Mouse (Mus musculus): ENCODE results near the gene Mgat3. TPM values are rescaled to one million over a fixed set of nuclear protein-coding genes. Genes with fewer than 3 reads are reported as not detected.

Mgat3 gene
- polyA plus RNA-seq, 1 experiment = 19.2 TPM

GRCm38 (mm10) chr15:80219705-80220657, 46.5 kb downstream of the Mgat3 start:
- H3K79me2 ChIP-seq (ENCODE audit: control insufficient read depth, insufficient read depth) = no peaks in the 10 kb centered on the region
- H3K79me3 ChIP-seq (ENCODE audit: low read depth) = no peaks in the 10 kb centered on the region
- peak overlapping the region; percentile 31 for H3ac ChIP-seq (ENCODE audit: control insufficient read depth, insufficient read length, low read depth)
- peak; percentile 85 for TF ChIP-seq USF1 (IDR thresholded peaks at IDR 0.05; ENCODE audit: low read depth)
- TF ChIP-seq CEBPB (IDR thresholded peaks at IDR 0.05; ENCODE audit: low read depth) = peak; percentile 36
- TF ChIP-seq CTCF (IDR thresholded peaks at IDR 0.05; ENCODE audit: control insufficient read depth, insufficient read depth, insufficient read length) = no peak
- no peaks in the 10 kb centered on the region for H3K27me3 ChIP-seq (ENCODE audit: control insufficient read depth, insufficient read depth, insufficient read length)
- H3K36me3 ChIP-seq (ENCODE audit: control insufficient read depth, insufficient read depth) = no peaks in the 10 kb centered on the region
- no peak overlapping the region for H3K4me3 ChIP-seq (ENCODE audit: insufficient read depth, poor library complexity, severe bottlenecking)

- Histone ChIP-seq H3K79me2 (ENCODE audit: control insufficient read depth, insufficient read depth) (no peaks in the 10 kb centered on the region), H3K79me3 (ENCODE audit: low read depth) (no peaks in the 10 kb centered on the region), H3ac (ENCODE audit: control insufficient read depth, insufficient read length, low read depth) (no peak overlapping the region), H3K36me3 (ENCODE audit: control insufficient read depth, insufficient read depth) (no peaks in the 10 kb centered on the region), H3K27me3 (ENCODE audit: control insufficient read depth, insufficient read depth, insufficient read length) (no peaks in the 10 kb centered on the region), H3K4me3 (ENCODE audit: insufficient read depth, poor library complexity, severe bottlenecking) (no peak overlapping the region)
- no peak for TF ChIP-seq MAX (IDR thresholded peaks at IDR 0.05)
- no peak for TF ChIP-seq FOSL1 (IDR thresholded peaks at IDR 0.05; ENCODE audit: insufficient read depth, low read length, poor library complexity, severe bottlenecking)
- no peak for TF ChIP-seq CTCF (IDR thresholded peaks at IDR 0.05; ENCODE audit: control insufficient read depth, insufficient read depth, insufficient read length)
- TF ChIP-seq MYOG (IDR thresholded peaks at IDR 0.05; ENCODE audit: control insufficient read depth, extremely low read depth, insufficient read length) = no peak
- no peak for TF ChIP-seq CEBPB (IDR thresholded peaks at IDR 0.05; ENCODE audit: low read depth)
- TF ChIP-seq USF1 (IDR thresholded peaks at IDR 0.05; ENCODE audit: low read depth) = no peak
- no peak for TF ChIP-seq MYOD1 (IDR thresholded peaks at IDR 0.05; ENCODE audit: control insufficient read depth, insufficient read length, low read depth)
Measured at GRCm38 (mm10) chr15:80221031-80221430, 47.5 kb downstream of the Mgat3 start.

DNA sequence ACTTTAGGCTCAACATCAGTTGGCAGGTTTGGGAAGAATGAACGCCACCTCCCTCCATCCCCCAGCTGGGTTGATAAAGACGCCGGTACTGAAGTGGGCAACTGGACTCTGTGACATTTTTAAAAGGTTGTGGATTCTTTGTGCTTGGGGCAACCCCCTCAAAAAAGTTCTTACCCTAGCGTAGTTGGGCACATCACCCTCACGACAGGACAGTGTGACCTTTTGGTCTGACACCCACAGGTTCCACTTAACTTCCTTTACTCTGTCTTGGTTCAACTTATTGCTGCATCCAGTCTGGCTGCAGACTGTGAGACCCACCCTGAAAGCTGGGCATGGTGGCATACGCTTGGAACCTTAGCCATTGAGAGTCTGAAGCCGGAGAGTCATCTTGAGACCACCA, 50.2 kb downstream of the Mgat3 start:
- TF ChIP-seq USF1 (IDR thresholded peaks at IDR 0.05; ENCODE audit: low read depth) (no peak), MYOG (IDR thresholded peaks at IDR 0.05; ENCODE audit: control insufficient read depth, extremely low read depth, insufficient read length) (no peak), FOSL1 (IDR thresholded peaks at IDR 0.05; ENCODE audit: insufficient read depth, low read length, poor library complexity, severe bottlenecking) (no peak), CTCF (IDR thresholded peaks at IDR 0.05; ENCODE audit: control insufficient read depth, insufficient read depth, insufficient read length) (no peak), MAX (IDR thresholded peaks at IDR 0.05) (no peak), MYOD1 (IDR thresholded peaks at IDR 0.05; ENCODE audit: control insufficient read depth, insufficient read length, low read depth) (no peak), CEBPB (IDR thresholded peaks at IDR 0.05; ENCODE audit: low read depth) (no peak)
- no peak overlapping the region for H3ac ChIP-seq (ENCODE audit: control insufficient read depth, insufficient read length, low read depth)
- H3K79me2 ChIP-seq (ENCODE audit: control insufficient read depth, insufficient read depth) = no peaks in the 10 kb centered on the region
- H3K4me3 ChIP-seq (ENCODE audit: insufficient read depth, poor library complexity, severe bottlenecking) = no peak overlapping the region
- H3K79me3 ChIP-seq (ENCODE audit: low read depth) = no peaks in the 10 kb centered on the region
- H3K27me3 ChIP-seq (ENCODE audit: control insufficient read depth, insufficient read depth, insufficient read length) = no peaks in the 10 kb centered on the region
- H3K36me3 ChIP-seq (ENCODE audit: control insufficient read depth, insufficient read depth) = no peaks in the 10 kb centered on the region

DNA sequence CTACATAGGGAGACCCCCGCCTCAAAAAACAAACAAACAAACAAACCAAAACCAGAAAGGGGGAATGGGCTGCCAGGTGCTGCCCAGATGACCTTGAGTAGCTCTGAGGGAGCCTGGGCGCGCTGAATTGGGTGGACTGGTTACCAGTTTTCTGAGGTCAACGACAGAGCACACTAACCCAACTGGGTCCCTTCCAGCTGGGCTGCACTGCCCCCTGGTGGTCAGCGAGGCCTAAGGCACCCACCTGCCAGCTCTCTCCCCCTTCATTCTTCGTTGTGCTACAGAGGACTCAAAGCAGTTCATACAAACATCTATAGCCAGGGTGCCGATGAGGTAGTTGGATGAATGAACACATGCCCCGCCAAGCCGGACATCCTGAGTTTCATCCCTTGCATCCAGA, 51.7 kb downstream of the Mgat3 start:
- Histone ChIP-seq H3K36me3 (ENCODE audit: control insufficient read depth, insufficient read depth) (no peaks in the 10 kb centered on the region), H3K4me3 (ENCODE audit: insufficient read depth, poor library complexity, severe bottlenecking) (no peak overlapping the region), H3K79me2 (ENCODE audit: control insufficient read depth, insufficient read depth) (no peaks in the 10 kb centered on the region), H3ac (ENCODE audit: control insufficient read depth, insufficient read length, low read depth) (no peak overlapping the region), H3K79me3 (ENCODE audit: low read depth) (no peaks in the 10 kb centered on the region), H3K27me3 (ENCODE audit: control insufficient read depth, insufficient read depth, insufficient read length) (no peaks in the 10 kb centered on the region)
- no peak for TF ChIP-seq USF1 (IDR thresholded peaks at IDR 0.05; ENCODE audit: low read depth)
- TF ChIP-seq CTCF (IDR thresholded peaks at IDR 0.05; ENCODE audit: control insufficient read depth, insufficient read depth, insufficient read length) = peak; percentile 89

- no peak overlapping the region for H3K4me3 ChIP-seq (ENCODE audit: insufficient read depth, poor library complexity, severe bottlenecking)
- TF ChIP-seq MAX (IDR thresholded peaks at IDR 0.05) = no peak
- no peak for TF ChIP-seq CEBPB (IDR thresholded peaks at IDR 0.05; ENCODE audit: low read depth)
- no peak for TF ChIP-seq MYOD1 (IDR thresholded peaks at IDR 0.05; ENCODE audit: control insufficient read depth, insufficient read length, low read depth)
- no peak for TF ChIP-seq FOSL1 (IDR thresholded peaks at IDR 0.05; ENCODE audit: insufficient read depth, low read length, poor library complexity, severe bottlenecking)
- TF ChIP-seq MYOG (IDR thresholded peaks at IDR 0.05; ENCODE audit: control insufficient read depth, extremely low read depth, insufficient read length) = no peak
- no peak for TF ChIP-seq CTCF (IDR thresholded peaks at IDR 0.05; ENCODE audit: control insufficient read depth, insufficient read depth, insufficient read length)
- TF ChIP-seq USF1 (IDR thresholded peaks at IDR 0.05; ENCODE audit: low read depth) = no peak
- H3K27me3 ChIP-seq (ENCODE audit: control insufficient read depth, insufficient read depth, insufficient read length) = no peaks in the 10 kb centered on the region
- no peaks in the 10 kb centered on the region for H3K79me3 ChIP-seq (ENCODE audit: low read depth)
- no peak overlapping the region for H3ac ChIP-seq (ENCODE audit: control insufficient read depth, insufficient read length, low read depth)
- H3K36me3 ChIP-seq (ENCODE audit: control insufficient read depth, insufficient read depth) = no peaks in the 10 kb centered on the region
- no peaks in the 10 kb centered on the region for H3K79me2 ChIP-seq (ENCODE audit: control insufficient read depth, insufficient read depth)
Measured at GRCm38 (mm10) chr15:80225796-80226195, 52.3 kb downstream of the Mgat3 start.
